Mouse (Mus musculus) limb, embryonic 10.5 days (tissue): ENCODE measurements around the gene Pcnx. TPM values are rescaled to one million over a fixed set of nuclear protein-coding genes. Genes with fewer than 3 reads are reported as not detected.
"Not testable (repeated sequence)": the region's sequence is repeated elsewhere in the genome, so short reads cannot be mapped to it uniquely, and the experiment has no call there.

Experiments
- DNase-seq: peaks from one replicate; pipeline ENCODE4 v3.0.0-alpha.2; 2017; ENCODE audit warnings: low spot score
- H3K27ac ChIP-seq: fragments of 300-500 bp; sonication (generic); 2 replicates; pipeline ENCODE4 v1.5.1; 2016; ENCODE audit warnings: mild to moderate bottlenecking
- H3K27me3 ChIP-seq: fragments of 300-500 bp; sonication (generic); 2 replicates; pipeline ENCODE4 v1.6.1; 2016; ENCODE audit warnings: low read depth, mild to moderate bottlenecking; ENCODE audit not compliant: poor library complexity, severe bottlenecking
- H3K36me3 ChIP-seq: fragments of 300-500 bp; sonication (generic); 2 replicates; pipeline ENCODE4 v1.6.1; 2016; ENCODE audit warnings: mild to moderate bottlenecking, moderate library complexity
- H3K4me1 ChIP-seq: fragments of 300-500 bp; sonication (generic); 2 replicates; pipeline ENCODE4 v1.6.1; 2016
- H3K4me3 ChIP-seq: fragments of 300-500 bp; sonication (generic); 2 replicates; pipeline ENCODE4 v1.5.1; 2016; ENCODE audit warnings: mild to moderate bottlenecking, moderate library complexity
- H3K9me3 ChIP-seq: fragments of 300-500 bp; sonication (generic); replicated peaks from 2 replicates; pipeline ENCODE4 v1.6.1; 2016; ENCODE audit warnings: mild to moderate bottlenecking
- WGBS: fragments of 180-500 bp; shearing (Covaris S2); methylation state at CpG from one replicate; pipeline ENCODE4 v1.1.7; 2016; 5-methylcytosine and 5-hydroxymethylcytosine counted together
- polyA plus RNA-seq: library from polyadenylated mRNA; unstranded; fragments of >200 nt; fragmentation: Nextera tagmentation; extraction: Ambion mirVana; gene quantifications from 2 replicates; pipeline ENCODE4 v1.2.1, GENCODE M21; 2016

Pcnx gene
- polyA plus RNA-seq, 1 experiment from 2014 or later, result 8.3 TPM

GRCm38 (mm10) chr12:82002697-82003096, 142.9 kb downstream of the Pcnx start:
- H3K27ac ChIP-seq, H3K4me3 ChIP-seq, H3K4me1 ChIP-seq, H3K9me3 ChIP-seq, H3K27me3 ChIP-seq, H3K36me3 ChIP-seq, DNase-seq: not testable (repeated sequence)
- no CpG with 5 or more reads among the region's 6 CpGs for WGBS

DNA sequence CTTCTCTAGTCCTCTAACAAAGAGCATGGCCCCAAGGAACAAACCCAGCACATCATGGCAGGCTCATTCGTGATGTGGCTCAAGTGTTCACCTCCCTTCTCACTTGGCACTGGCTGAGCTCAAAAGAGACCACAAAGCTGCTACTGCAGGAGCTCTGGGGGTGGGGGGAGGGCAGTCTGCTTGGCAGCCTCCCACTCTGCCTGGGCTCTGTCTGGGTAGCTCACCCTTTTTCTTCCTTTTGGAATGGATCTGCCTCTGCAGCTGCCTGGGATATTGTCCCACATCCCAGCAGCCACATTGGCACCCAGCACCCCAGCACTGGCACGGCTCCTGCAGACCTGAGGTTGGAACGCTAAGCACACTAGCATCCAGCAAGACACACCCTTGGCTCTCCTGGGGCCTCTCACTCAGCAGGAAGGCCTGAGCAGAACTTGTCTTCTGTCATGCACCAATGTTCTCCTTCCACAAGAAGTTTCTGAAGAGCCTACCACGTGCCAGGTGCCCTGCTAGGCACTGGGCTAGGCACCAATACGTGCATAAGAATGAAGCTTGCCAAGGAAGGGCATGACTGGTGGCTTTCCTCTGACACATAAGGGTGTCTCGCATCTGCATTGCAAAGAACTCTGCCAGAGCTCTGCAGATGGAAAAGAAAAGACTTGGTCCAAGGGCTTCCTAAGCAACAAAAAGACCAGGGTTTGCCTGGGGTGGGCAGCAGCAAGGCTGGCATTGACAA, 166.2 kb downstream of the Pcnx start:
- not testable (repeated sequence) for H3K9me3 ChIP-seq, DNase-seq, H3K36me3 ChIP-seq, H3K27me3 ChIP-seq, H3K27ac ChIP-seq, H3K4me1 ChIP-seq, H3K4me3 ChIP-seq
- WGBS, result no CpG with 5 or more reads among the region's 6 CpGs

GRCm38 (mm10) chr12:82033524-82033923, 173.7 kb downstream of the Pcnx start:
- H3K36me3 ChIP-seq, DNase-seq, H3K9me3 ChIP-seq, H3K4me1 ChIP-seq, H3K27me3 ChIP-seq, H3K27ac ChIP-seq, H3K4me3 ChIP-seq: not testable (repeated sequence)
- WGBS, result no CpG with 5 or more reads among the region's 6 CpGs

DNA sequence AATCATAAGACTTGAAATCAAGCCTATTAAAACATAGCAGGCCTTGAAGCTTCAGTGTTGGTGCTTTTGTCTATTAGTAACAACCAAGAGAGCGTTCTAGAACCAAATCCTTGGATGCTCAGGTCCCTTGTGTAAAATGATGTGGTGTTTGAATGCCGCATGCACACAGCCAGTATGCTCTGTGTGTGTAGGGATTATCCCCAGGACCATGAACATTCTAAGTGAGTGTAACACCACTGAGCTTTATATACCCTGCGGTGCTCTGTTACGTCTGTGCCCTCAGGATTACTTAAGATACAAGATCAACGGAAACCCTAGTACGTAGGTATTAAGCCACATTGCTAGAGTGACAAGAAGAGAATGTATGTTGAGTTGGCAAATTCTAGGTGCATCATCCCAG, 174.2 kb downstream of the Pcnx start:
- H3K4me1 ChIP-seq, H3K4me3 ChIP-seq, H3K9me3 ChIP-seq, H3K27me3 ChIP-seq, H3K36me3 ChIP-seq, DNase-seq, H3K27ac ChIP-seq: not testable (repeated sequence)
- no CpG with 5 or more reads among the region's 6 CpGs for WGBS

- H3K27me3 ChIP-seq, H3K4me1 ChIP-seq, H3K9me3 ChIP-seq, H3K4me3 ChIP-seq, DNase-seq, H3K36me3 ChIP-seq, H3K27ac ChIP-seq: not testable (repeated sequence)
- WGBS, result no CpG with 5 or more reads among the region's 4 CpGs
Measured at GRCm38 (mm10) chr12:82044078-82044477, 184.3 kb downstream of the Pcnx start.

Other genes with a start within 250 kb of the Pcnx start
- 0.69 and 0.73 TPM in 2 replicates for gene Ttc9, start 228.8 kb upstream of the Pcnx start, polyA plus RNA-seq
- gene Map3k9, start 78.8 kb upstream of the Pcnx start, polyA plus RNA-seq, result 0.66 and 0.67 TPM in 2 replicates